Comparison of ENCODE assay signal across 7 mouse cellular contexts in genomic region chr15:102244306-102245191, GRCm38 (mm10). TPM values are rescaled to one million over a fixed set of nuclear protein-coding genes. Genes with fewer than 3 reads are reported as not detected.
DNase-seq lines count a peak whose midpoint lies in the region; ATAC-seq and TF ChIP-seq lines count a peak whose summit lies in the region.

No protein-coding gene starts in this region.

- H3K27me3 ChIP-seq in heart, postnatal 0 days (ENCODE audit: control insufficient read depth, insufficient read depth, low read length), result no peaks in the 10 kb centered on the region
- H3K27me3 ChIP-seq in liver, embryonic 15.5 days, result peaks cover 94% of the 10 kb centered on the region

- no peaks in the 10 kb centered on the region for H3K9me3 ChIP-seq in ES-E14 (ENCODE audit: control insufficient read depth, insufficient read depth, low read depth, low read length)
- H3K9me3 ChIP-seq in heart, postnatal 0 days (replicated peaks; ENCODE audit: control insufficient read depth, low read length), result no peaks in the 10 kb centered on the region
- no peaks in the 10 kb centered on the region for H3K9me3 ChIP-seq in liver, embryonic 15.5 days (replicated peaks)

- TF ChIP-seq CTCF in heart, postnatal 0 days (IDR thresholded peaks at IDR 0.05; ENCODE audit: low read depth), result no peak

- peak overlapping the region; percentile 81; the same call in 1 of the 2 replicates for H3K9ac ChIP-seq in ES-E14 (ENCODE audit: insufficient read depth, low read depth, low read length, poor library complexity, severe bottlenecking)
- H3K9ac ChIP-seq in heart, postnatal 0 days (replicated peaks; ENCODE audit: low read depth, low read length), result peak overlapping the region; percentile 61
- no peak overlapping the region for H3K9ac ChIP-seq in liver, embryonic 15.5 days

- H3K4me3 ChIP-seq in ES-E14 (ENCODE audit: insufficient read depth in 1 of 2, low read depth in 1 of 2, low read length in 2 of 2, poor library complexity in 1 of 2, severe bottlenecking in 1 of 2), result peak overlapping the region; percentile 69 to 93
- H3K4me3 ChIP-seq in heart, postnatal 0 days (ENCODE audit: low read depth, low read length), result peak overlapping the region; percentile 67
- peak overlapping the region; percentile 56 for H3K4me3 ChIP-seq in liver, embryonic 15.5 days (replicated peaks)

- DNase-seq in 3T3-L1 (ENCODE audit: low read depth, low spot score) (peak; percentile 57), ES-E14 (ENCODE audit: low read depth, low spot score) (no peak)
- no peak for DNase-seq in heart, postnatal 0 days (ENCODE audit: low spot score)
- no peak for DNase-seq in cerebellum, adult 9-11 months
- no peak for DNase-seq in spleen, postnatal 14 days (ENCODE audit: low spot score in 2 of 2)
- DNase-seq in thymus, postnatal 25 days, result no peak

- H3K27ac ChIP-seq in ES-E14 (ENCODE audit: insufficient read depth, low read depth, low read length, poor library complexity, severe bottlenecking), result peak overlapping the region; percentile 91; the same call in 1 of the 2 replicates
- peak overlapping the region; percentile 62 for H3K27ac ChIP-seq in heart, postnatal 0 days (ENCODE audit: low read depth)
- 0 out of 2 replicates have a peak overlapping the region, but pooled peaks have one; percentile 60 for H3K27ac ChIP-seq in liver, embryonic 15.5 days (replicated peaks)

- peak overlapping the region; percentile 78 for H3K4me2 ChIP-seq in heart, postnatal 0 days (ENCODE audit: low read depth, low read length)
- H3K4me2 ChIP-seq in liver, embryonic 15.5 days, result peak overlapping the region; percentile 74

- no peak for ATAC-seq in heart, postnatal 0 days (ENCODE audit: insufficient read depth, low read depth)
- ATAC-seq in liver, embryonic 15.5 days (ENCODE audit: insufficient read depth), result no peak

- in situ Hi-C loops in ES-E14 (cut with MboI; ENCODE audit: low sequenced_read_pairs in 2 of 2, unreplicated experiment in 2 of 2), result no loop called here

- WGBS in heart, postnatal 0 days, result 23% methylated on average over 19 of the region's 19 CpGs
- 39% methylated on average over 19 of the region's 19 CpGs for WGBS in liver, embryonic 15.5 days (ENCODE audit: insufficient replicate concordance)

- H3K4me1 ChIP-seq in ES-E14 (ENCODE audit: control insufficient read depth in 2 of 2, insufficient read depth in 2 of 2, low read length in 2 of 2, poor library complexity in 1 of 2), result peaks cover 13 to 20% of the 10 kb centered on the region in 2 experiments; a peak in 2 of 4 replicates
- H3K4me1 ChIP-seq in heart, postnatal 0 days (ENCODE audit: control insufficient read depth, insufficient read depth), result 0 out of 2 replicates have a peak, but pooled peaks cover 12% of the 10 kb centered on the region
- peaks cover 48% of the 10 kb centered on the region for H3K4me1 ChIP-seq in liver, embryonic 15.5 days (replicated peaks)

- H3K36me3 ChIP-seq in ES-E14 (ENCODE audit: control insufficient read depth, insufficient read depth, low read length, poor library complexity, severe bottlenecking), result peaks cover 16% of the 10 kb centered on the region
- no peaks in the 10 kb centered on the region for H3K36me3 ChIP-seq in heart, postnatal 0 days (replicated peaks; ENCODE audit: control insufficient read depth, insufficient read depth, low read length)
- no peaks in the 10 kb centered on the region for H3K36me3 ChIP-seq in liver, embryonic 15.5 days (replicated peaks)

- no peak for TF ChIP-seq EP300 in heart, postnatal 0 days (IDR thresholded peaks at IDR 0.05; ENCODE audit: low read depth)

TF ChIP-seq in ES-E14, 5 proteins besides CTCF, POLR2A, EP300 and RAD21:
- TF ChIP-seq HCFC1 (IDR thresholded peaks at IDR 0.05; ENCODE audit: borderline replicate concordance, insufficient read depth, low read length) (no peak), MAFK (IDR thresholded peaks at IDR 0.05; ENCODE audit: insufficient read depth, low read depth, low read length) (no peak), ZNF384 (IDR thresholded peaks at IDR 0.05; ENCODE audit: low read depth, low read length) (peak; percentile 83), CHD2 (IDR thresholded peaks at IDR 0.05; ENCODE audit: low read depth, low read length) (no peak), ZC3H11A (IDR thresholded peaks at IDR 0.05; ENCODE audit: borderline replicate concordance, low read depth, low read length) (no peak)
TF ChIP-seq in ES-E14: peak in this region for 1.

RNA-seq across cellular contexts. Expression of gene Rarg, which starts 12.8 kb away (rescaled TPM):
- 101 and 115 TPM in 2 replicates for total RNA-seq in ES-E14 (2012; rRNA removed)
- total RNA-seq in heart, postnatal 0 days (2014; rRNA removed; ENCODE audit: low replicate concordance), result 8.9 and 9.7 TPM in 2 replicates
- 5.4 and 6.0 TPM in 2 replicates for polyA plus RNA-seq in heart, postnatal 0 days (2015; fragmentation: Nextera tagmentation; extraction: Ambion mirVana)
- 2.8 and 3.0 TPM in 2 replicates for polyA plus RNA-seq in liver, embryonic 15.5 days (2015; fragmentation: Nextera tagmentation; extraction: Ambion mirVana)

RNA-seq across cellular contexts. Expression of gene Itgb7, which starts 12.8 kb away (rescaled TPM):
- total RNA-seq in ES-E14 (2012; rRNA removed), result 34.0 and 93.0 TPM in 2 replicates
- total RNA-seq in heart, postnatal 0 days (2014; rRNA removed; ENCODE audit: low replicate concordance), result 0.23 and 1.1 TPM in 2 replicates
- 0.79 and 0.92 TPM in 2 replicates for polyA plus RNA-seq in heart, postnatal 0 days (2015; fragmentation: Nextera tagmentation; extraction: Ambion mirVana)
- polyA plus RNA-seq in liver, embryonic 15.5 days (2015; fragmentation: Nextera tagmentation; extraction: Ambion mirVana), result 6.4 and 6.6 TPM in 2 replicates

RNA-seq across cellular contexts. Expression of gene Gm9918, which starts 25.8 kb away (rescaled TPM):
- total RNA-seq in ES-E14 (2012; rRNA removed), result 0.45 and 1.0 TPM in 2 replicates
- total RNA-seq in heart, postnatal 0 days (2014; rRNA removed; ENCODE audit: low replicate concordance), result not detected in 2 replicates
- polyA plus RNA-seq in heart, postnatal 0 days (2015; fragmentation: Nextera tagmentation; extraction: Ambion mirVana), result not detected in 2 replicates
- not detected in 2 replicates for polyA plus RNA-seq in liver, embryonic 15.5 days (2015; fragmentation: Nextera tagmentation; extraction: Ambion mirVana)

RNA-seq across cellular contexts. Expression of gene Mfsd5, which starts 34.7 kb away (rescaled TPM):
- total RNA-seq in ES-E14 (2012; rRNA removed), result 89.9 and 95.7 TPM in 2 replicates
- total RNA-seq in heart, postnatal 0 days (2014; rRNA removed; ENCODE audit: low replicate concordance), result 35.6 and 53.5 TPM in 2 replicates
- polyA plus RNA-seq in heart, postnatal 0 days (2015; fragmentation: Nextera tagmentation; extraction: Ambion mirVana), result 31.4 and 34.1 TPM in 2 replicates
- polyA plus RNA-seq in liver, embryonic 15.5 days (2015; fragmentation: Nextera tagmentation; extraction: Ambion mirVana), result 24.9 and 25.6 TPM in 2 replicates

RNA-seq across cellular contexts. Expression of gene Csad, which starts 40.0 kb away (rescaled TPM):
- total RNA-seq in ES-E14 (2012; rRNA removed), result 47.3 and 51.9 TPM in 2 replicates
- 43.9 and 64.7 TPM in 2 replicates for total RNA-seq in heart, postnatal 0 days (2014; rRNA removed; ENCODE audit: low replicate concordance)
- polyA plus RNA-seq in heart, postnatal 0 days (2015; fragmentation: Nextera tagmentation; extraction: Ambion mirVana), result 27.7 and 33.1 TPM in 2 replicates
- polyA plus RNA-seq in liver, embryonic 15.5 days (2015; fragmentation: Nextera tagmentation; extraction: Ambion mirVana), result 40.5 and 56.5 TPM in 2 replicates

Comparison
In these comparisons a context has a peak if more than half of its experiments do, and no peak if none do; other contexts are left out.
1. RNA of gene Itgb7, which starts 12.8 kb away (total RNA-seq): 34.0 to 93.0 TPM in ES-E14; 0.23 to 1.1 TPM in heart, postnatal 0 days; every median in the first group is over 10 times any median in the second.
2. Peak in every context shown above with its lines, with median percentiles within 50 percentile points of each other: H3K27ac ChIP-seq and H3K4me3 ChIP-seq.